Mouse (Mus musculus) large intestine, adult 2 months (tissue): Measurements from ENCODE around the gene Ccdc12. TPM values are rescaled to one million over a fixed set of nuclear protein-coding genes. Genes with fewer than 3 reads are reported as not detected.
A peak's percentile ranks its signal among the peaks of the same experiment; 100 is the strongest.

Experiments used
- DNase-seq: peaks from one replicate; pipeline ENCODE4 v3.0.0-alpha.2; 2012; ENCODE audit warnings: low read depth, low spot score
- WGBS: fragments of 180-500 bp; shearing (Covaris S2); methylation state at CpG from one replicate; pipeline ENCODE4 v1.1.7; 2018; 5-methylcytosine and 5-hydroxymethylcytosine counted together
- polyA plus RNA-seq: library from polyadenylated mRNA; depleted of rRNA; stranded (reverse); fragments of >200 nt; gene quantifications from 2 replicates; pipeline ENCODE4 v1.2.3, GENCODE M21; 2012; rRNA removed

Ccdc12 gene
- polyA plus RNA-seq, 1 experiment = 129 TPM

- no peak for DNase-seq
- WGBS = 81% methylated on average over 5 of the region's 5 CpGs
Measured at GRCm38 (mm10) chr9:110757816-110758215, 101.5 kb downstream of the Ccdc12 start.

- WGBS = 53% methylated on average over 8 of the region's 8 CpGs
- no peak for DNase-seq
Measured at GRCm38 (mm10) chr9:110758605-110759004, 102.3 kb downstream of the Ccdc12 start.

DNA sequence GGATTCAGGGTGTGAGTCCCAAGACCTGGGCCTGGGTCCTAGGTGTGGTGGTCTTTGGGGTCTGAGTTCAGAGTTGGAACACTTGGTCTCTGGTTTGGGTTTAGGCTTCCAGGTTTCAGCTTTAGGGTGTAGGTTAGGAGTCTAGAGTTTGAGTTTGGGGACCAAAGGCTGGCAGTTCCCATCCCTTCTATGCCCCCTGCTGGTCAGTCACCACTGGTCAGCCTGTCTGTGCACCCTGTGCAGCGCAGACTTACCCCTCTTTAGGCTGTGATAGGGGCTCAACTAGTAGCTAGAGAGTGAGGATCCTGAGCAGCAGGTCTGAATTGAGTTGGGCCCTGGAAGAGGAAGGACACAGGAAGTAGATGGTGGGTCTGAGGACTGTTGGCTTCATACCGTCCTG, 103.0 kb downstream of the Ccdc12 start:
- peak; percentile 8 for DNase-seq
- WGBS = 50% methylated on average over 2 of the region's 2 CpGs

DNA sequence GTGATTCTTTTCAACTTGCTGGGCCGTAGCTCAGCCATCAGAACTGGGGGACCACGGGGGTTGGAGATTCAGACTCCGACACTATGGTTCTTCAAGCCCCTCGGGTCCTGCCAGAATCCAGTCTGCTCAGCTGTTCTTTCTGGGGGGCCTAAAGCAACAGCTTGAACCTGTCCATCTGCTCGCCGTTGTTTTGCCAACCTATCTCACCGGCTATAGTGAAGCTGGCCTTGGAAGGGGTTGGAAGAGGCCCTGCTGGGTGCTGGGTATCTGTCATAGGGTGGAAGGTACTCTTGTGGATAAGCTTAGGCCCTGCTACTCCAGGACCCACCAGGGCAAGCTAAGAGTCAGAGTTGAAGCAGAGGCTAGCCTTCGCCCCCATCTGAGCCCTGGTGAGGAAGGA, 104.6 kb downstream of the Ccdc12 start:
- 83% methylated on average over 8 of the region's 8 CpGs for WGBS
- DNase-seq = no peak

Other genes with a start within 250 kb of the Ccdc12 start
- gene Ptpn23, start 248.3 kb upstream of the Ccdc12 start, polyA plus RNA-seq = 14.7 and 16.8 TPM in 2 replicates
- gene Ngp, start 236.8 kb upstream of the Ccdc12 start, polyA plus RNA-seq = not detected in 2 replicates
- 13.2 and 19.1 TPM in 2 replicates for gene Klhl18, start 179.8 kb upstream of the Ccdc12 start, polyA plus RNA-seq
- 0.69 and 0.78 TPM in 2 replicates for gene Kif9, start 179.5 kb upstream of the Ccdc12 start, polyA plus RNA-seq
- gene Setd2, start 123.9 kb upstream of the Ccdc12 start, polyA plus RNA-seq = 28.3 and 33.9 TPM in 2 replicates
- 4.9 and 5.7 TPM in 2 replicates for gene Nradd, start 32.1 kb upstream of the Ccdc12 start, polyA plus RNA-seq
- gene Nbeal2, start 2.3 kb upstream of the Ccdc12 start, polyA plus RNA-seq = 19.3 and 25.2 TPM in 2 replicates
- gene Myl3, start 85.4 kb downstream of the Ccdc12 start, polyA plus RNA-seq = 0.17 TPM in 1 of 2 replicates, not detected in the other
- 7.9 and 8.8 TPM in 2 replicates for gene Pth1r, start 90.6 kb downstream of the Ccdc12 start, polyA plus RNA-seq
- gene Prss42, start 141.7 kb downstream of the Ccdc12 start, polyA plus RNA-seq = not detected in 2 replicates
- not detected in 2 replicates for gene Prss44, start 157.5 kb downstream of the Ccdc12 start, polyA plus RNA-seq
- gene Prss43, start 170.2 kb downstream of the Ccdc12 start, polyA plus RNA-seq = not detected in 2 replicates
- not detected in 2 replicates for gene Prss45, start 178.1 kb downstream of the Ccdc12 start, polyA plus RNA-seq
- not detected in 2 replicates for gene Prss46, start 188.0 kb downstream of the Ccdc12 start, polyA plus RNA-seq
- gene Prss50, start 201.5 kb downstream of the Ccdc12 start, polyA plus RNA-seq = not detected in 2 replicates
- 7.7 and 19.7 TPM in 2 replicates for gene Als2cl, start 223.4 kb downstream of the Ccdc12 start, polyA plus RNA-seq
- gene Tmie, start 223.6 kb downstream of the Ccdc12 start, polyA plus RNA-seq = 0.26 and 0.37 TPM in 2 replicates